Mouse (Mus musculus) heart, embryonic 11.5 days (tissue): ENCODE results near the gene Dsp. TPM values are rescaled to one million over a fixed set of nuclear protein-coding genes. Genes with fewer than 3 reads are reported as not detected.

Source experiments
- ATAC-seq: fragments of 200-750 bp; cut with Nextera tagmentation; replicated peaks from 2 replicates; pipeline ENCODE4 v1.8.0; 2017; ENCODE audit warnings: moderate library complexity; ENCODE audit not compliant: insufficient number of reproducible peaks, low FRiP score, low TSS enrichment
- H3K27ac ChIP-seq: fragments of 300-500 bp; sonication (generic); 2 replicates; pipeline ENCODE4 v1.5.1; 2014; ENCODE audit warnings: mild to moderate bottlenecking, low read depth, low read length
- H3K27me3 ChIP-seq: fragments of 300-500 bp; sonication (generic); 2 replicates; pipeline ENCODE4 v1.6.1; 2014; ENCODE audit warnings: mild to moderate bottlenecking, low read length, mixed read lengths; ENCODE audit not compliant: control insufficient read depth, insufficient read depth
- H3K36me3 ChIP-seq: fragments of 300-500 bp; sonication (generic); 2 replicates; pipeline ENCODE4 v1.6.1; 2014; ENCODE audit warnings: mild to moderate bottlenecking, low read length, moderate library complexity, mixed read lengths; ENCODE audit not compliant: control insufficient read depth, insufficient read depth
- H3K4me1 ChIP-seq: fragments of 300-500 bp; sonication (generic); 2 replicates; pipeline ENCODE4 v1.6.1; 2014; ENCODE audit warnings: low read length; ENCODE audit not compliant: control insufficient read depth, insufficient read depth
- H3K4me2 ChIP-seq: fragments of 300-500 bp; sonication (generic); 2 replicates; pipeline ENCODE4 v1.6.1; 2014; ENCODE audit warnings: mild to moderate bottlenecking, moderate library complexity
- H3K4me3 ChIP-seq: fragments of 300-500 bp; sonication (generic); 2 replicates; pipeline ENCODE4 v1.5.1; 2014; ENCODE audit warnings: low read depth, low read length
- H3K9ac ChIP-seq: fragments of 300-500 bp; sonication (generic); 2 replicates; pipeline ENCODE4 v1.6.1; 2014; ENCODE audit warnings: mild to moderate bottlenecking, low read depth, low read length, moderate library complexity
- H3K9me3 ChIP-seq: fragments of 300-500 bp; sonication (generic); replicated peaks from 2 replicates; pipeline ENCODE4 v1.6.1; 2016; ENCODE audit warnings: low read length; ENCODE audit not compliant: control insufficient read depth
- WGBS: fragments of 180-500 bp; shearing (Covaris S2); extraction: QIAGEN DNeasy Blood & Tissue Kit; methylation state at CpG from one replicate; pipeline ENCODE4 v1.1.7; 2014; ENCODE audit not compliant: insufficient replicate concordance; 5-methylcytosine and 5-hydroxymethylcytosine counted together
- polyA plus RNA-seq: library from polyadenylated mRNA; unstranded; fragments of >200 nt; fragmentation: Nextera tagmentation; extraction: Ambion mirVana; gene quantifications from 2 replicates; pipeline ENCODE4 v1.2.1, GENCODE M21; 2014

Gene Dsp
- polyA plus RNA-seq, 1 experiment from 2014 or later, result 51.8 TPM

DNA sequence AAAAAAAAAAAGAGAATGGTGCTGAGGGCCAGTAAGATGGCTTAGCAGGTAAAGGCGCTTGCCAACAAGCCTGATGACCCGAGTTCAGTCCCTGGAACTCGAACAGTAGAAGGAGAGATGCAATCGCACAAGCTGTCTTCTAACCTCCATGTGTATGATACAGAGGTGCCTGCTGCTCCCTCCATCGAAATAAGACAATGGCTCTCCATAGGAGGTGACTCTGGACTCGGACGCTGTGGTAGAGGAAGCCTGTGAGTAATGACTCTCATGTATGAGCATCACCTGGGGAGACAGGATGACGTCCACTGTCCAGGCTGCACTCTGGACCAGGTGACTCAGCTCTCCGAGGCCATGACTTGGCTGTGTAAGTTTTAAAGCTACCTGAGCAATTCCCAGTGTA, 21.0 kb upstream of the Dsp start:
- H3K27me3 ChIP-seq, result no peaks in the 10 kb centered on the region
- H3K27ac ChIP-seq, result no peak overlapping the region
- no peak overlapping the region for H3K4me3 ChIP-seq
- H3K4me2 ChIP-seq, result no peak overlapping the region
- peaks cover 29% of the 10 kb centered on the region for H3K4me1 ChIP-seq
- no peak overlapping the region for H3K9ac ChIP-seq
- H3K9me3 ChIP-seq, result no peaks in the 10 kb centered on the region
- no peaks in the 10 kb centered on the region for H3K36me3 ChIP-seq
- 77% methylated on average over 9 of the region's 9 CpGs for WGBS
- no peak for ATAC-seq

DNA sequence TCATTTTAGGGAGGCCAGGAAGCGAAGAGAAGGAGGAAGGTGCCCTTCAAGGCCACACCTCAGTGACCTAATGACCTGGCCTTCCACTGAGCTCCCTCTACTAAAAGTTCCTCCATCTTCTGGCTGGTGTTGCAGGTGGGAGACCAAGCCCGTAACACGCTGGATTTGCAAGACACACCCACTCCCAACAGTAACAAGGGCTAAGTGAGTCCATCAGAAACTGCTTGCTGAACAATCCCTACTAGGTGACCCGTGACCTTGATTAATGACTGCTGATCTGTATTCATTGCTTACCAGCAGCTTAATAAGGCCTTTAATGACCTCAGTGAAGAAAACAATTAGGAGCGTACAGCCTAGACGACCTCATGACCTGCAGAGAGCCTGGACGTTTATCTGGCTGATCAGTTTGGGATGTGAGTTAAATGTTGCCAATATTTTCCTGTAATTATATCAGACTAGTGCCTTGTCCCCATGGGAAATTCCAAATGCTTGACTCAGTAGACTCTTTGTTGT, 18.0 kb upstream of the Dsp start:
- no peaks in the 10 kb centered on the region for H3K9me3 ChIP-seq
- H3K36me3 ChIP-seq, result no peaks in the 10 kb centered on the region
- peaks cover 7% of the 10 kb centered on the region for H3K4me1 ChIP-seq
- WGBS, result 80% methylated on average over 7 of the region's 7 CpGs
- ATAC-seq, result no peak
- no peak overlapping the region for H3K4me2 ChIP-seq
- no peaks in the 10 kb centered on the region for H3K27me3 ChIP-seq
- H3K4me3 ChIP-seq, result no peak overlapping the region
- H3K9ac ChIP-seq, result no peak overlapping the region
- no peak overlapping the region for H3K27ac ChIP-seq

DNA sequence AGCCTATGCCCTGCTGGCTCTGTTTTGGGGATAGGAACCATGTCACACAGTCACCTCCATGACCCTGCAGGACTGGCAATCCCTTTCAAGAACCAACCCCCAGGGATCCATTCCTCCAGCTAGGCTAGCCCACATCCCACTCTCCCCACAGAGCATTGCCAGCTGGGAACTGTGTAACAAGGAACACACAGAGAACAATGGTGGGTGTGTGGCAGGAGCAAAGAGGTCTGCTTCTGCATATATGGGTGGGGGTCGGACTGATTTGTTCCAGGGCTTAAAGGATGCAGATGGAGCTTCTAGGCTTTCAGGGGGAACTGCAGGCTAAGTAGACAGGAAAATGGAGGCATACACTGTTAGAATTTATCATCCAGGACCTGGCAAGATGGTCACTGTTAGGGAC, 10.6 kb upstream of the Dsp start:
- H3K4me2 ChIP-seq, result no peak overlapping the region
- peaks cover 6% of the 10 kb centered on the region for H3K4me1 ChIP-seq
- ATAC-seq, result no peak
- no peak overlapping the region for H3K27ac ChIP-seq
- no peaks in the 10 kb centered on the region for H3K36me3 ChIP-seq
- 73% methylated on average over 1 of the region's 1 CpGs for WGBS
- no peaks in the 10 kb centered on the region for H3K27me3 ChIP-seq
- no peak overlapping the region for H3K9ac ChIP-seq
- H3K9me3 ChIP-seq, result no peaks in the 10 kb centered on the region
- H3K4me3 ChIP-seq, result no peak overlapping the region

DNA sequence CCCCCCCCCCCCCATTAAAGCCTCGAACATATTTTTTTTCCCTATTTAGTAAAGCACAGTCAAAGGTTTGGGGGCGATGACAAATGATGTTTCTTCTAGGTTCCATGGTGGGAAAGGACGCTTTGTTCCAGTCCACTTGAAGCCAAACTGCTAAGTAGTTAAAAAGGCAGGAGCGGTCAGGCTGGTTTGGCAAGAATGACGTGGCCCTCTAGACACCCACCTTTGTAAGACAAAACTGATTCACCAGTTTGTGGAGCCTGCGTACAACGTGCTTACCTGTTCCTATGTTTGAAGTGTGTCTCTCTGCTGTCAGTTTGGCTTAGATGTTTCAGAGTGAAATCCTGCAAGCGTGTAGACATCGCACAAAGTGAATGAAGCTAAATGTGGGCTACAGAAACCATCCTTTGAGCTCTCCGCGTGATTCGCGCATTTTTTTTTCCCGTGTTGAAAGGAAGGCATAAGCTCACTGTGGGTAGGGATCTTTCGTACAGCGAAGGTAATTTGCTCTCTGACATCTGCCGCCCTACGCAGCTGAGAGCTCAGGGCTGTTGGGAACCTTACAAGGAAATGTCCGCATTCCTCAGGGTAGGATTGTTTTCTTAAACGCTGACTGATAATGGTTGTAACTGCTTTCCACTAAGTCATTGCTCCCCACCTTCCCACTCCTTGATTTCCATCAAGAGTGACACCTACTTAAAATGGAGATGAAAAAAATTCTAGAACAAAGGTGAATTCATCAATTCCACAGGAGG, 6.0 kb upstream of the Dsp start:
- no peak for ATAC-seq
- Histone ChIP-seq H3K27ac (peak overlapping the region; percentile 50; the same call in 1 of the 2 replicates), H3K4me1 (peaks cover 42% of the 10 kb centered on the region), H3K9me3 (no peaks in the 10 kb centered on the region), H3K4me3 (peak overlapping the region; percentile 30), H3K27me3 (peaks cover 2% of the 10 kb centered on the region; the same call in 1 of the 2 replicates), H3K4me2 (peak overlapping the region; percentile 67), H3K9ac (peak overlapping the region; percentile 46; the same call in 1 of the 2 replicates), H3K36me3 (no peaks in the 10 kb centered on the region)
- WGBS, result 6% methylated on average over 20 of the region's 20 CpGs

DNA sequence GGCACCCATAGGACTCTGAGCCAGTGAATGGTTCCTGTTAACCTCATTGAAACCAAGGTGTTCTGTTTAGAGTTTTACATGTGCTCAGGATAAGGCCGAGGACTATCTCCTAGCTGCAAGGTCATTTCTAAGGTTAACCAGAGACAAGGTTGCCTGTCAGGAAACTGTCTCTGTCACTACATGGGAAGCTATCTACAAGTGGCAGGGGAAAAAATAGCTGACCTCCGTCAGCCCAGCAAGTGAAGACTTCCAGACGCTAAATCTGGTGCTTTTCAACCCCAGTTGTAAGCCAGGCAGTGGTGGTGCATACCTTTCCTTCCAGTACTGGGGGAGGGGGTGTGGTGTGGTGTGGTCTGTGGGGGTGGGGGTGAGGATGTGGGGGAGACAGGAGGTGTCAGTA, 2.7 kb upstream of the Dsp start:
- no peak overlapping the region for H3K4me3 ChIP-seq
- peak overlapping the region; percentile 43 for H3K4me2 ChIP-seq
- peak overlapping the region; percentile 58 for H3K27ac ChIP-seq
- no peaks in the 10 kb centered on the region for H3K9me3 ChIP-seq
- no peak overlapping the region for H3K9ac ChIP-seq
- H3K36me3 ChIP-seq, result no peaks in the 10 kb centered on the region
- peaks cover 47% of the 10 kb centered on the region for H3K4me1 ChIP-seq
- WGBS, result 6% methylated on average over 3 of the region's 3 CpGs
- peaks cover 2% of the 10 kb centered on the region; the same call in 1 of the 2 replicates for H3K27me3 ChIP-seq
- ATAC-seq, result peak; percentile 60

DNA sequence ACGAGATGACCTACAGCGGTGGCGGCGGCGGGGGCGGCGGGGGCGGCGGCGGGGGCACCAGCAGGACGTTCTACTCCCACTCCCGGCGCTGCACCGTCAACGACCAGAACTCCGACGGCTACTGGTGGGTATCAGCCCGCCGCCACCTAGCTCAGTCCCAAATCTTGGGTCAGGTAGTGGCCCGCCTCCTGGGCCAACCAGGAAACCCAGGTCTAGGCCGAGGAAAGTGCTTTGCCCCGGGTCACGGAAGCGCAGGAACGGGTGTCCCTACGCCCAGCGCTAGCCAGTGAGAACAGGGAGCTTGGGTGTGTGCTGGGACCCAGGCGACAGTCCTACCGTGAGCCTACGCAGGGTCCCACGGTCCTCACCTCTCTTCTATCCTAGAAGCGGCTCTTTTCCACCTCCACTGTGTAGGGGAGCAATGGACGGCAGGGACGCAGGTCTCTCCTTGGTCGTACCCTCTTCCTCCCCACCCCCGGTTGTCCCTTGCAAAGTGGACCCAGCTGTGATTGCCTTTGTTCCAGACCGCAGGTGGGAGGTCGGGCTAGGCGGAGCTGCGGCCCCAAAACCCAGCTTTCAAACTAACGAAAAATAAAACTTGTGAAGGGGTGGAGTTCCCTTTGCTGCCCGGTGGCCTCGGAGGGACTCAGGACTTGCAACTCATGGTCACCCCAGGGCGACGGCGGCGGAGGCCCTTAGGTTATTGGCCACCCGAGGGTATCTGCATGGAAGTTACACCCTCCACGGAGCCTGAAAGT, 756 bp downstream of the Dsp start:
- WGBS, result 1% methylated on average over 47 of the region's 49 CpGs
- Histone ChIP-seq H3K27ac (peak overlapping the region; percentile 96), H3K36me3 (no peaks in the 10 kb centered on the region), H3K9me3 (no peaks in the 10 kb centered on the region), H3K27me3 (peaks cover 2% of the 10 kb centered on the region; the same call in 1 of the 2 replicates), H3K4me3 (peak overlapping the region; percentile 79), H3K4me2 (peak overlapping the region; percentile 77), H3K4me1 (peaks cover 44% of the 10 kb centered on the region), H3K9ac (peak overlapping the region; percentile 96)
- 0 out of 2 replicates have a peak, but pooled peaks have one; percentile 14 for ATAC-seq

DNA sequence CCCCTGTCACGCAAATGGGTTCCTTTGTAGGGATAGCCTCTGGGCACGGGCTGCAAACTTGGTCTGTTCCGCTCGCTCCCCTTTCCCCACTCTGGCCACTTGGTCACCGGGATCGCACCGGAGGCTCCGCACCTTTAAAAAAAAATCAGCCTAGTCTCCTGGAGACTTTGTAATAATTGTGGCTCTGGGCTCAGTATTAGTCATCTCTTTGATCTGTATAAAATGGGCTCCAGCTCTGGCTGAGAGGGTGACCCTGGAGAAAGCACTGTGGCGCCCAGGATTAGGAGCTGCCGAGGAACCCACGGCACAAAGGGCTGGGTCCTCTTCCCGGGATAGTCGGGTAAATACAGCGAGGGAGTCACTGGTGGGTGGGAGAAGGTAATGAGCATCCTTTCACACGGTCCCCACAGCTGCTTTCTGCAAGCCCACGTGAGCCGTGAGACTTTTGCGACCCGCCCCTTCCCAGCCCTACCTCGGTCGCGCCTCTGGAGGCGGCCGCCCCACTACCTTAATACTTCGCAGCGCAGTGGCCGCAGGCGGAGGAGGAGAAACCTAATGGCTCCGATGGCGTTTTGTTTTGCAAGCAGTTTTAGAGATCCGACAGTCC, 1.4 kb downstream of the Dsp start:
- Histone ChIP-seq H3K27ac (peak overlapping the region; percentile 96), H3K4me3 (peak overlapping the region; percentile 79), H3K4me1 (peaks cover 41% of the 10 kb centered on the region), H3K9me3 (no peaks in the 10 kb centered on the region), H3K36me3 (no peaks in the 10 kb centered on the region), H3K4me2 (peak overlapping the region; percentile 77), H3K9ac (peak overlapping the region; percentile 96), H3K27me3 (peaks cover 2% of the 10 kb centered on the region; the same call in 1 of the 2 replicates)
- under 1% methylated on average over 31 of the region's 31 CpGs for WGBS
- no peak; the same call in 1 of the 2 replicates for ATAC-seq

DNA sequence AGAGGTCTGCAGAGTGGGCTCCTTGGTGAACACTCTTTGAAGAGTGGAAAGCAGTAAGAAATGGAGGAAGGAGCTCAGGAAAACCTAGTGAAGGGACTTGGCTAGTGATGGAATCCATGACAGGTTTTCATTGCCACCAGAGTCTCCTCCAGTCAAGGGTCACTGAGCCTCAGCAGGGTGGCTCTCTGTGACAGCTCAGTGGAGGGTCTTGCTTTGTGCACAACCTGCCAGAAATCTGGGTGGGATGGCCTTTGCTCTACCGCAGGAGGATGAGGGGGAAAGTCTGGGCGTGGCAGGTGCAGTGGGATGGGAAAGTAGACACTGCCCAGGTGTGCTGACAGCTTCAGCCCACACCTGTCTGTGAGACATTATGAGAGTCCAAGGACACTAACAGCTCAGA, 4.4 kb downstream of the Dsp start:
- H3K9me3 ChIP-seq, result no peaks in the 10 kb centered on the region
- H3K4me1 ChIP-seq, result peaks cover 23% of the 10 kb centered on the region
- 17% methylated on average over 2 of the region's 2 CpGs for WGBS
- no peak overlapping the region for H3K4me3 ChIP-seq
- no peak for ATAC-seq
- no peak overlapping the region for H3K9ac ChIP-seq
- H3K27me3 ChIP-seq, result no peaks in the 10 kb centered on the region
- H3K36me3 ChIP-seq, result no peaks in the 10 kb centered on the region
- H3K27ac ChIP-seq, result no peak overlapping the region
- peak overlapping the region; percentile 27; the same call in 1 of the 2 replicates for H3K4me2 ChIP-seq
